Mouse (Mus musculus) CH12.LX (cell line): ENCODE measurements around the gene Sh3bp5.

Experiments used
- HCFC1 ChIP-seq: IDR thresholded peaks from 2 replicates; pipeline ENCODE4 v1.6.1; 2012; ENCODE audit warnings: low read depth, mild to moderate bottlenecking, inconsistent platforms, low read length, improper control_type of control experiment
- POLR2A ChIP-seq: IDR thresholded peaks from 2 replicates; pipeline ENCODE4 v1.6.1; 2011; ENCODE audit warnings: low read depth, mild to moderate bottlenecking, improper control_type of control experiment, low read length

- TF ChIP-seq HCFC1 (no peak), POLR2A (no peak)
Observed at GRCm38 (mm10) chr14:31404663-31405062, 31.2 kb downstream of the Sh3bp5 start.
